Mouse (Mus musculus) left cerebral cortex, postnatal 10 days (tissue): ENCODE measurements around the gene Flg2. TPM values are rescaled to one million over a fixed set of nuclear protein-coding genes. Genes with fewer than 3 reads are reported as not detected.

ENCODE experiments used
- DNase-seq, 2 experiments: peaks; one replicate each; pipeline ENCODE4 v3.0.0; 2021 to 2022; ENCODE audit warnings: low spot score in 2 of 2, mixed read lengths in 1 of 2; ENCODE audit errors: extremely low spot score in 1 of 2
- intact Hi-C: fragments of 180-260 bp; cut with DNase I; formaldehyde crosslinking; loops from one replicate; pipeline ENCODE4 v1.15.1; 2025
- total RNA-seq, 2 experiments: library from RNA; stranded (reverse); gene quantifications; 2 replicates each; pipeline ENCODE4 v1.2.3; 2021

The Flg2 gene
- not detected for total RNA-seq

DNA sequence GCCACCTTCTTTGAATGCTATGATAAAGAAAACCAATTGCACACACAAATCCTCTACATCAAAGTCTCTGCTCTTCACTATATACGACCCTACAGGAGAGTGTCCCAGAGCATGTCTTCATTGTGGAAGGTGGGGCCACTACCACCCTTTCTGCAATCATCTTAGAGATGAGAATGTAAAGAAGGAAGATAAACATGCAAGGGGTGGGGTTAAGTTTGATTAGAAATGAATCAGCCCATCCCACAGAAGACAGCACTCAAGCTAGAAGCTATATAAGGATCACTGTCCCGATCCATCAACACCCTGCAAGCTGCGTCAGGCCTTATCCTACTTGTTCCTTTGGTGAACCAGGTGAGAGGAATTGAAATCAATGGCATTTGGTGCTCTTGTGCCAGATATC lies at the start of gene Flg2:
Flg2 (plus strand) TSS at position 301 of the 400 bp plus-strand sequence.
- intact Hi-C loops: no loop called here
- DNase-seq: no peak

DNA sequence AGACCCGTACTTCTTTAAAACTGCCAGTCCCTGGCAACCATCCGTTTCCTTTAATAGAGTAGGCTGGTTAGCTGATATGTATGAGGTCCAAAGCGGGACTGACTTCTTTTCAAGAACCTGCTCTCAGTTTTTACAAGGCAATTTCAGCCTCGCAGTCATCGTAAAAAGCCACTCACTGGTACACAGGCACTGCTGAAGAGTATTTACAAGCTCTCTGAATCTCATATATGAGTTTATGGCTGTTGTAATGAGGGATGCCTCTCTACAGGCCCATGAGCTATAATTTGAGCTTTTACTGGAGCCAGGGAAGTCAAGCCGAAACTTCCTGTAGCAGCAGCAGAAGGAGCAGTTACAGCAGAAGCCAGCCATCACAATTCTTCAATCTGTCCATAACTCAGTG lies 34.6 kb upstream of the Flg2 start:
- DNase-seq: no peak
- intact Hi-C loops: no loop called here

DNA sequence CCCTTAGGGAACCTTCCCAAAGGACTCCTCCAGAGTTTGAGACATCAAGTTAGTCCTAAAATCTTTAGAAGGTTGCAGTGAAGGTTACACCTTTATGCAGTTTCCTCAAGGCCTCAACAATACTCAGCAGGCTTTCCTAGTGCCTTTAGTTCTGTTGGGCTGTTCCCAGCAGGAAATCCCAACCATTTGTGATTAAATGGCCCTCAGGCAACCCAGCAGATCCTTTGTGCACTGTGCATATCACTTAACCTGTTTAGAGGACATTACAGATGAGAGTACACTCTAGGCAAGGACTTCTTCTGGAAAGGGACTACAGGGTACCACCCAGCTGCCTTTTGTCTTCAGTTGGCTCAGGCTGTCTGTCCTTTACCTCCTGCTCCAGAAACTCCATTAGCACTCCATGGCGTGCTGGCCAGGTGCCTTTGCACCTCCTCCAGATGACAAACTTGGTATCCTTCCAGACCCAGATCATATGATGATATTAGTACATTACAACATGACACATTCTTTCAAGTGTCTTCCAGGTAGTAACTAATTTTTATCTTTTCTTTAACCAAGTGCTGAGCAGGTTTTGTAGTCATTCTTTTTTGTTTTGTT lies 34.0 kb upstream of the Flg2 start:
- DNase-seq: no peak

GRCm38 (mm10) chr3:93180856-93181255 lies 16.2 kb upstream of the Flg2 start:
- DNase-seq: no peak
- intact Hi-C loops: no loop called here

More for the DNA sequence above, 34.0 kb upstream of the Flg2 start:
- intact Hi-C loops: no loop called here

DNA sequence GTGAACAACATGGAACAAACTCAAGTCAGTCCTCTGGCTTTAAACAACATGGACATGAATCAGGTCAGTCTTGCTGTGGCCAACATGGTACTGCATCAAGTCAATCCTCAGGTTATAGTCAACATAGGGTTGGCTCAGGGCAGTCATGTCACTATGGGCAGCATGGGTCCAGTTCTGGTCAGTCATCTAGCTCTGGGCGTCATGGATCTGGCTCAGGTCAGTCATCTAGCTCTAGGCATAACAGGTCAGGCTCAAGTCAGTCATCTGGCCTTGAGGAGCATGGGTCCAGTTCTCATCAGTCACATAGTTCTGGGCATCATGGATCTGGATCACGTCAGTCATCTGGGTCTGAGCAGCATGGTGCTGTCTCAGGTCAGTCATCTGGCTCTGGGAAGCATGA lies 4.9 kb downstream of the Flg2 start:
- intact Hi-C loops: no loop called here

GRCm38 (mm10) chr3:93202499-93202898 lies 5.4 kb downstream of the Flg2 start:
- intact Hi-C loops: no loop called here
- no peak for DNase-seq

More for the DNA sequence above, 4.9 kb downstream of the Flg2 start:
- no peak for DNase-seq

Other genes with a start within 250 kb of the Flg2 start
- not detected for gene Lce3d, start 239.9 kb upstream of the Flg2 start, total RNA-seq
- gene Lce3e, start 230.2 kb upstream of the Flg2 start, total RNA-seq: not detected
- not detected for gene Lce3f, start 205.1 kb upstream of the Flg2 start, total RNA-seq
- gene Crct1, start 181.6 kb upstream of the Flg2 start, total RNA-seq: not detected
- gene Lce1m, start 178.2 kb upstream of the Flg2 start, total RNA-seq: not detected
- gene Gm4858, start 128.5 kb upstream of the Flg2 start, total RNA-seq: not detected
- not detected for gene Crnn, start 52.5 kb upstream of the Flg2 start, total RNA-seq
- gene Flg, start 76.2 kb downstream of the Flg2 start, total RNA-seq: not detected
- not detected for gene Hrnr, start 122.5 kb downstream of the Flg2 start, total RNA-seq
- gene Rptn, start 196.4 kb downstream of the Flg2 start, total RNA-seq: not detected
- gene Tchh, start 245.1 kb downstream of the Flg2 start, total RNA-seq: 1 to 10 TPM; 1.0 to 1.1 TPM